Mouse (Mus musculus) kidney, embryonic 14.5 days (tissue): Measurements from ENCODE around the gene Gtpbp1. TPM values are rescaled to one million over a fixed set of nuclear protein-coding genes. Genes with fewer than 3 reads are reported as not detected.

ENCODE experiments used
- ATAC-seq: fragments of 200-750 bp; cut with Nextera tagmentation; 2 replicates; pipeline ENCODE4 v1.8.0; 2017; ENCODE audit warnings: moderate number of reproducible peaks, mild to moderate bottlenecking, moderate TSS enrichment, moderate library complexity; ENCODE audit not compliant: low FRiP score, low TSS enrichment
- H3K27ac ChIP-seq: fragments of 300-500 bp; sonication (generic); 2 replicates; pipeline ENCODE4 v1.5.1; 2014; ENCODE audit warnings: low read depth, mild to moderate bottlenecking, low read length, moderate library complexity, mixed read lengths
- H3K27me3 ChIP-seq: fragments of 300-500 bp; sonication (generic); 2 replicates; pipeline ENCODE4 v1.6.1; 2014; ENCODE audit warnings: mild to moderate bottlenecking, low read length; ENCODE audit not compliant: control insufficient read depth, insufficient read depth
- H3K36me3 ChIP-seq: fragments of 300-500 bp; sonication (generic); 2 replicates; pipeline ENCODE4 v1.6.1; 2014; ENCODE audit warnings: low read length, mixed read lengths; ENCODE audit not compliant: control insufficient read depth, insufficient read depth
- H3K4me1 ChIP-seq: fragments of 300-500 bp; sonication (generic); 2 replicates; pipeline ENCODE4 v1.6.1; 2014; ENCODE audit warnings: low read length, mixed read lengths; ENCODE audit not compliant: control insufficient read depth, insufficient read depth
- H3K4me2 ChIP-seq: fragments of 300-500 bp; sonication (generic); replicated peaks from 2 replicates; pipeline ENCODE4 v1.6.1; 2014; ENCODE audit warnings: low read depth, mild to moderate bottlenecking, low read length
- H3K4me3 ChIP-seq: fragments of 300-500 bp; sonication (generic); 2 replicates; pipeline ENCODE4 v1.5.1; 2014; ENCODE audit warnings: mild to moderate bottlenecking, low read length
- H3K9ac ChIP-seq: fragments of 300-500 bp; sonication (generic); 2 replicates; pipeline ENCODE4 v1.6.1; 2014; ENCODE audit warnings: low read depth, mild to moderate bottlenecking, low read length, moderate library complexity
- H3K9me3 ChIP-seq: fragments of 300-500 bp; sonication (generic); 2 replicates; pipeline ENCODE4 v1.6.1; 2016; ENCODE audit warnings: low read length; ENCODE audit not compliant: control insufficient read depth
- WGBS: fragments of 180-500 bp; shearing (Covaris S2); extraction: QIAGEN DNeasy Blood & Tissue Kit; methylation state at CpG from one replicate; pipeline ENCODE4 v1.1.7; 2014; 5-methylcytosine and 5-hydroxymethylcytosine counted together
- polyA plus RNA-seq: library from polyadenylated mRNA; unstranded; fragments of >200 nt; fragmentation: Nextera tagmentation; extraction: Ambion mirVana; gene quantifications from 2 replicates; pipeline ENCODE4 v1.2.1, GENCODE M21; 2014

Gene Gtpbp1
- polyA plus RNA-seq, 1 experiment from 2014 or later, result 31.6 TPM

- H3K4me1 ChIP-seq, result peaks cover 17% of the 10 kb centered on the region
- WGBS, result 74% methylated on average over 6 of the region's 6 CpGs
- H3K36me3 ChIP-seq, result peaks cover 6% of the 10 kb centered on the region; the same call in 1 of the 2 replicates
- H3K9ac ChIP-seq, result no peak overlapping the region
- H3K9me3 ChIP-seq, result no peaks in the 10 kb centered on the region
- no peak overlapping the region for H3K4me3 ChIP-seq
- H3K4me2 ChIP-seq, result no peak overlapping the region
- H3K27ac ChIP-seq, result no peak overlapping the region
- ATAC-seq, result no peak
- H3K27me3 ChIP-seq, result no peaks in the 10 kb centered on the region
These were observed 6.4 kb downstream of the Gtpbp1 start for GRCm38 (mm10) chr15:79697011-79697410.

- Histone ChIP-seq H3K27ac (no peak overlapping the region), H3K9ac (no peak overlapping the region), H3K27me3 (no peaks in the 10 kb centered on the region), H3K4me2 (no peak overlapping the region), H3K36me3 (peaks cover 6% of the 10 kb centered on the region; the same call in 1 of the 2 replicates), H3K9me3 (no peaks in the 10 kb centered on the region), H3K4me1 (peaks cover 14% of the 10 kb centered on the region), H3K4me3 (no peak overlapping the region)
- 42% methylated on average over 9 of the region's 9 CpGs for WGBS
- no peak for ATAC-seq
These were observed 7.0 kb downstream of the Gtpbp1 start for GRCm38 (mm10) chr15:79697558-79698187.

- no peak for ATAC-seq
- H3K36me3 ChIP-seq, result peaks cover 27% of the 10 kb centered on the region
- 82% methylated on average over 17 of the region's 17 CpGs for WGBS
- H3K9me3 ChIP-seq, result no peaks in the 10 kb centered on the region
- no peak overlapping the region for H3K4me3 ChIP-seq
- no peak overlapping the region for H3K9ac ChIP-seq
- H3K27ac ChIP-seq, result no peak overlapping the region
- H3K4me1 ChIP-seq, result no peaks in the 10 kb centered on the region
- H3K4me2 ChIP-seq, result no peak overlapping the region
- no peaks in the 10 kb centered on the region for H3K27me3 ChIP-seq
These were observed 16.1 kb downstream of the Gtpbp1 start for GRCm38 (mm10) chr15:79706603-79707214.

- Histone ChIP-seq H3K9me3 (no peaks in the 10 kb centered on the region), H3K27me3 (no peaks in the 10 kb centered on the region), H3K27ac (no peak overlapping the region), H3K4me3 (no peak overlapping the region), H3K9ac (no peak overlapping the region), H3K4me2 (no peak overlapping the region), H3K4me1 (no peaks in the 10 kb centered on the region), H3K36me3 (peaks cover 39% of the 10 kb centered on the region)
- no peak for ATAC-seq
- WGBS, result 92% methylated on average over 5 of the region's 5 CpGs
These were observed 17.7 kb downstream of the Gtpbp1 start for GRCm38 (mm10) chr15:79708229-79708822.

DNA sequence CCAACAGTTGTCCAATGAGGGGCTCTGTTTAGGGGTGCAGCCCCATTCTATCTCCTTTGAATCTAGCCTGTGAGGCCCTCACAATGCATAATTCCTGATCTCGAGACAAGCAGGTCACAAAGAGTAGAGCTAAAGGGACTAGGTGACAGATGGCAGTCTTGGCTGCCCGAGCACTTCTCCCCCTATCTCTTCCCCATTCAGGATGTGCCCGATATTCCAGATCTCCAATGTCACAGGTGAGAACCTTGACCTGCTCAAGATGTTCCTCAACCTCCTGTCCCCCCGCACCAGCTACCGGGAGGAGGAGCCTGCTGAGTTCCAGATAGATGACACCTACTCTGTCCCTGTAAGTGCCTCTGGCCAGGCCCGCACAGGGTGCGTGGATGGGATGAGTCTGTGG is 25.0 kb downstream of the Gtpbp1 start:
- Histone ChIP-seq H3K36me3 (peaks cover 80% of the 10 kb centered on the region), H3K9me3 (no peaks in the 10 kb centered on the region), H3K4me2 (no peak overlapping the region), H3K27me3 (no peaks in the 10 kb centered on the region), H3K9ac (no peak overlapping the region), H3K4me1 (no peaks in the 10 kb centered on the region), H3K27ac (no peak overlapping the region), H3K4me3 (no peak overlapping the region)
- no peak for ATAC-seq
- 95% methylated on average over 7 of the region's 7 CpGs for WGBS

DNA sequence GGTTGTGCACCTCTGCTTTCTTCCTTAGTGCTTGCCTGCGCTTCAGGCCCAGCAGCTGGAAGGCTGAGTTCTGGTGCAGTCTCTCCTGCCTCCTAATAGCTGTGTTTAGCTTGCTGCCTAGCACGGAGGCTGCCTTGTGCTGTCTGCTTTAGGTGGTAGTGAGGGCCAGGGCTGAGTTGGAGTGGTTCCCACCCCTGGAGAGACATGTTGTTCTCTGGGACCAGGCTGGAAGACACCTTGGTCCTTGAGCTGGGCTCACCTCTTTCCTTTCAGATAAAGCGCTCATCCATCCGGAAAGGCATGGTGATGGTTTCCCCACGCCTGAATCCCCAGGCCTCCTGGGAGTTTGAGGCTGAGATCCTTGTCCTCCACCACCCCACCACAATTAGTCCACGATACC is 26.1 kb downstream of the Gtpbp1 start:
- no peak overlapping the region for H3K9ac ChIP-seq
- peaks cover 82% of the 10 kb centered on the region for H3K36me3 ChIP-seq
- no peak overlapping the region for H3K4me3 ChIP-seq
- H3K4me2 ChIP-seq, result no peak overlapping the region
- no peaks in the 10 kb centered on the region for H3K27me3 ChIP-seq
- H3K9me3 ChIP-seq, result no peaks in the 10 kb centered on the region
- 90% methylated on average over 6 of the region's 6 CpGs for WGBS
- no peaks in the 10 kb centered on the region for H3K4me1 ChIP-seq
- no peak for ATAC-seq
- H3K27ac ChIP-seq, result no peak overlapping the region

DNA sequence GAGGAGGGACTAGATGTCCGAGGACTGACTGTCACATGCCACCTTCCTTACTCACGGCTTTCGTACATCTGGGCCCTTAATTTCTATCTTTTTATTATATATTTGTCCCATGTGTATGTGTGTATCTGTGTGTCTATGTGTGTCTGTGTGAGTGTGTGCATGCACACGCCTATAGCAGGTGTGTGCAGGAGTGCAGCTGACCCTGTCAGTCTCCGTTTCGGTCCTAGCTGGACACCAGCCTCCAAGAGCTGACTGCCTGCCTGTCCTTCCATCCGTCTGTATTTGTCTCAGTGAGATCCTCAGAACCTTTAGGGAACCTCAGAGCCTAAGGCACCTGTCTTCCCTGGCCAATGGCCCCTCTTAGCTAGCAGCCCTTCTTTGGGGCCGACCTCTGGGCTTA is 29.6 kb downstream of the Gtpbp1 start:
- H3K36me3 ChIP-seq, result peaks cover 68% of the 10 kb centered on the region
- H3K27me3 ChIP-seq, result no peaks in the 10 kb centered on the region
- H3K4me3 ChIP-seq, result no peak overlapping the region
- H3K4me1 ChIP-seq, result no peaks in the 10 kb centered on the region
- no peak for ATAC-seq
- WGBS, result 92% methylated on average over 8 of the region's 8 CpGs
- H3K9me3 ChIP-seq, result no peaks in the 10 kb centered on the region
- H3K4me2 ChIP-seq, result no peak overlapping the region
- H3K9ac ChIP-seq, result no peak overlapping the region
- H3K27ac ChIP-seq, result no peak overlapping the region

GRCm38 (mm10) chr15:79720796-79721195 is 30.2 kb downstream of the Gtpbp1 start:
- ATAC-seq, result no peak
- H3K36me3 ChIP-seq, result peaks cover 70% of the 10 kb centered on the region
- no peak overlapping the region for H3K4me3 ChIP-seq

DNA sequence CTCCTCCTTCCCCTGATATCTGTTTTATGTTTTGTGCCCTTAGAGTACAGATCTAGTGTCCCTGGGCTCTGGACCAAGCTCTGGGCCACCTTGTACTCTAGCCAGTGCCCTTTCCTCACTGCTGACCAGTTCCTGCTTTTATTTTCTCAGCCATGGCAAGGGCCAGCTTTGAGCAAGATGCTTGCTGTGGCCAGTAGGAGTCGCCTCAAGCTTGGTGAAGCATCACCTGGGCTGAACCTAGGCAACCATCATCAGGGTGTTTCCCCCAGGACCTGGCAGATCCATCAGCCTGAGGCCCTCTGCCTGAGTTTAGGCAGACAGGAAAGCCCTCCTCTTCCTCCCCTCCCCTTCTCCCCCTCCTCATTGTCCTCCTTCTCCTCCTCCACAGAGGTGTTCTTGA is 32.8 kb downstream of the Gtpbp1 start:
- no peaks in the 10 kb centered on the region for H3K9me3 ChIP-seq
- no peaks in the 10 kb centered on the region for H3K27me3 ChIP-seq
- no peak overlapping the region for H3K27ac ChIP-seq
- H3K4me1 ChIP-seq, result no peaks in the 10 kb centered on the region
- peaks cover 73% of the 10 kb centered on the region for H3K36me3 ChIP-seq
- H3K4me3 ChIP-seq, result no peak overlapping the region
- no peak for ATAC-seq
- WGBS, result 16% methylated on average over 1 of the region's 1 CpGs
- H3K4me2 ChIP-seq, result no peak overlapping the region
- no peak overlapping the region for H3K9ac ChIP-seq

More at GRCm38 (mm10) chr15:79720796-79721195, 30.2 kb downstream of the Gtpbp1 start:
- Histone ChIP-seq H3K9me3 (no peaks in the 10 kb centered on the region), H3K4me1 (no peaks in the 10 kb centered on the region), H3K9ac (no peak overlapping the region), H3K4me2 (no peak overlapping the region), H3K27ac (no peak overlapping the region), H3K27me3 (no peaks in the 10 kb centered on the region)
- 85% methylated on average over 4 of the region's 4 CpGs for WGBS
